Mouse (Mus musculus): ENCODE results near the gene Gm11938.

Gm11938 gene

GRCm38 (mm10) chr11:99574106-99574505 lies 29.0 kb downstream of the Gm11938 start:
- peak; percentile 14 to 19 for DNase-seq (ENCODE audit: low spot score in 2 of 2)

- DNase-seq (ENCODE audit: low spot score in 2 of 2), result no peak
Observed at GRCm38 (mm10) chr11:99573164-99573563, 29.9 kb downstream of the Gm11938 start.

- no peak for DNase-seq (ENCODE audit: low spot score in 2 of 2)
Observed at GRCm38 (mm10) chr11:99566530-99566929, 36.6 kb downstream of the Gm11938 start, which contains the start of gene Krtap3-1. Gene Krtap3-1 (minus strand): TSS chr11:99566630.

DNA sequence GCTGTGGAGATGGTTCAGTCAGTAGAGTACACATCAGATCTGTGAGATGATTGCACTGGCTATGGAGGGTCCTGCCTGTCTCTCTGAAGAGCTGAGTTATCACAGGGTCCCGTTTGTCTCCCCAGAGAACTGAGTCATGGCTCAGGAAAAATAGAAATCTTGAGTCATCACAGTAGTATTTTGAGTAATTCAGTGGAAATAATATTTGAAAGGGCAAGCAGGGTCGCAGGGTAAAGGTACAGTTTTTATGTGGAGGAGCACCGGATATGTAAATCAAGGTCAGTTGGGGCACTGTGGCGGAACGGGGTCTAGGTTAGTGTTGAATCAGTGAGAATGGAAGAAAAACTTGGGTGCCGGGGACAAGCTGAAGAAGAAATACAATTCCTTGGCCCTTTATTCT lies 40.5 kb downstream of the Gm11938 start:
- DNase-seq (ENCODE audit: low spot score in 2 of 2), result no peak

GRCm38 (mm10) chr11:99559366-99559765 lies 43.7 kb downstream of the Gm11938 start, which contains the start of gene Gm11939:
Gene Gm11939 (minus strand): TSS chr11:99559466.
- DNase-seq (ENCODE audit: low spot score in 2 of 2), result no peak

GRCm38 (mm10) chr11:99557976-99558745 lies 44.9 kb downstream of the Gm11938 start:
- DNase-seq (ENCODE audit: low spot score in 2 of 2), result no peak

- DNase-seq (ENCODE audit: low spot score in 2 of 2), result no peak
Observed at GRCm38 (mm10) chr11:99556753-99557152, 46.4 kb downstream of the Gm11938 start, which contains the start of gene Krtap3-2. Gene Krtap3-2 (minus strand): TSS chr11:99556853.

DNA sequence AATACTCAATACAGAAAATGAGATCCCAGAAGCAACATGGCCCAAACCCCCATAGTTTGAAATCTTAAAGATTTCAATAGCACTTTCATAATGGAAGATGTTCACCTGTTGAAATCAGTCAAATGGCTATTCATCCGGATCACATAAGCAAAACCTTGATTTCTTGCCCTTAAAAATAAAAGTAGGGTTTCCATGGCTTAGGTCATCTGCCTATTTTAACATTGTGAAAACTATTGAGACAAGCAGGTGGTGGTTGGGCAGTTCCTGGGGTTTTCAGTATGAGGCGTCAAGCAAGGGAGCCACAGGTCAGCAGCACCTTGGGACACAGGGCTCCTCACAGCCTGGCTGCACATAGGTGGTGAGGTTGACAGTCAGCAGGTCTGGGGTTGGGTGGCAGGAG lies 46.9 kb downstream of the Gm11938 start:
- no peak for DNase-seq (ENCODE audit: low spot score in 2 of 2)
